In the genomic region with DNA sequence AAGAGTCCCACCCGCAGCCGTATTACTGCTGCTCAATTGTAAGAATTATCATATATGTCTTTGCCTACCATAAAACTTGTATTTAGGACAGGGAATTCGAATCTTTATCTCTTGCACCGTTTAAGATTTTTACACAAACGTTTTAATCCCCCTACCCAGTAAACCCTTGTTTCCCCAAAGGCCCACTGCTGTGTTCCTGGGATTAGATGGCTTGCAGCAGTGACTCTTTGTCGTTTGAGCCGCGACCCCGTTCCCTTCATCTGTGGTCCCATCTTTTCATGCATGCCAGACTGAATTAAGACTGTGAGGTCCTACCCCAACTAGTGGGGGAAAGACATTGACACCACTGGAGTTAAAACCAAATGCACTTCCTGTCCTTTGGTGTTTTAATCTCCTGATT, we compare ENCODE assay signal across 8 mouse cellular contexts. TPM values are rescaled to one million over a fixed set of nuclear protein-coding genes. Genes with fewer than 3 reads are reported as not detected.
DNase-seq lines count a peak whose midpoint lies in the region; ATAC-seq and TF ChIP-seq lines count a peak whose summit lies in the region.

No protein-coding gene starts in this region.

- peaks cover 26% of the 10 kb centered on the region for H3K4me1 ChIP-seq in kidney, embryonic 16.5 days (ENCODE audit: insufficient read depth, low read length)
- H3K4me1 ChIP-seq in hindbrain, postnatal 0 days (ENCODE audit: insufficient read depth, low read length): peaks cover 14% of the 10 kb centered on the region
- H3K4me1 ChIP-seq in midbrain, postnatal 0 days (ENCODE audit: insufficient read depth, low read length): peaks cover 8% of the 10 kb centered on the region; the same call in 1 of the 2 replicates

- peaks cover 30% of the 10 kb centered on the region for H3K36me3 ChIP-seq in kidney, embryonic 16.5 days (ENCODE audit: insufficient read depth, low read length)
- H3K36me3 ChIP-seq in hindbrain, postnatal 0 days (ENCODE audit: insufficient read depth, low read length): peaks cover 20% of the 10 kb centered on the region
- H3K36me3 ChIP-seq in midbrain, postnatal 0 days (ENCODE audit: insufficient read depth, low read length): peaks cover 13% of the 10 kb centered on the region

- H3K27me3 ChIP-seq in kidney, embryonic 16.5 days (ENCODE audit: insufficient read depth, low read length): no peaks in the 10 kb centered on the region
- H3K27me3 ChIP-seq in hindbrain, postnatal 0 days (ENCODE audit: insufficient read depth, low read length): no peaks in the 10 kb centered on the region
- no peaks in the 10 kb centered on the region for H3K27me3 ChIP-seq in midbrain, postnatal 0 days (ENCODE audit: insufficient read depth, low read length)

- peak overlapping the region; percentile 98 for H3K4me3 ChIP-seq in kidney, embryonic 16.5 days (ENCODE audit: low read length)
- peak overlapping the region; percentile 75 for H3K4me3 ChIP-seq in hindbrain, postnatal 0 days (ENCODE audit: low read length)
- peak overlapping the region; percentile 65 for H3K4me3 ChIP-seq in midbrain, postnatal 0 days (ENCODE audit: low read depth, low read length)

- WGBS in kidney, embryonic 16.5 days: 3% methylated on average over 9 of the region's 9 CpGs
- 1% methylated on average over 9 of the region's 9 CpGs for WGBS in hindbrain, postnatal 0 days
- WGBS in midbrain, postnatal 0 days: under 1% methylated on average over 9 of the region's 9 CpGs

- no peak for DNase-seq in kidney, postnatal 14 days
- peak; percentile 45 for DNase-seq in embryo, embryonic 11 days
- no peak for DNase-seq in hindbrain, postnatal 0 days (ENCODE audit: low spot score)
- DNase-seq in midbrain, postnatal 0 days (ENCODE audit: low spot score): no peak
- no peak for DNase-seq in left cerebral cortex, postnatal 36 days (ENCODE audit: low spot score in 2 of 2)
- DNase-seq in spleen, postnatal 4 days (ENCODE audit: low spot score in 2 of 2): no peak
- DNase-seq in kidney, postnatal 36 days: no peak

- intact Hi-C loops in left cerebral cortex, postnatal 36 days (cut with DNase I): no loop called here

- ATAC-seq in kidney, embryonic 16.5 days (ENCODE audit: low FRiP score, low TSS enrichment): no peak
- ATAC-seq in hindbrain, postnatal 0 days: no peak
- ATAC-seq in midbrain, postnatal 0 days (ENCODE audit: low FRiP score): no peak

- H3K9me3 ChIP-seq in kidney, embryonic 16.5 days (ENCODE audit: low read length): no peaks in the 10 kb centered on the region
- no peaks in the 10 kb centered on the region for H3K9me3 ChIP-seq in hindbrain, postnatal 0 days (ENCODE audit: low read length)
- no peaks in the 10 kb centered on the region for H3K9me3 ChIP-seq in midbrain, postnatal 0 days (ENCODE audit: low read length)

- H3K4me2 ChIP-seq in kidney, embryonic 16.5 days (replicated peaks; ENCODE audit: low read depth, low read length): peak overlapping the region; percentile 74
- peak overlapping the region; percentile 70 for H3K4me2 ChIP-seq in hindbrain, postnatal 0 days (ENCODE audit: low read depth, low read length)
- H3K4me2 ChIP-seq in midbrain, postnatal 0 days (ENCODE audit: low read depth, low read length, poor library complexity, severe bottlenecking): peak overlapping the region; percentile 62

- TF ChIP-seq CTCF in hindbrain, postnatal 0 days (IDR thresholded peaks at IDR 0.05; ENCODE audit: low read depth): no peak
- no peak for TF ChIP-seq CTCF in midbrain, postnatal 0 days (IDR thresholded peaks at IDR 0.05)

- peak overlapping the region; percentile 95 for H3K27ac ChIP-seq in kidney, embryonic 16.5 days (ENCODE audit: low read length)
- peak overlapping the region; percentile 98 for H3K27ac ChIP-seq in hindbrain, postnatal 0 days
- peak overlapping the region; percentile 96 for H3K27ac ChIP-seq in midbrain, postnatal 0 days (ENCODE audit: low read depth, low read length)

- peak overlapping the region; percentile 88 for H3K9ac ChIP-seq in kidney, embryonic 16.5 days (replicated peaks; ENCODE audit: low read length)
- peak overlapping the region; percentile 96 for H3K9ac ChIP-seq in hindbrain, postnatal 0 days (replicated peaks; ENCODE audit: low read length)
- peak overlapping the region; percentile 80 for H3K9ac ChIP-seq in midbrain, postnatal 0 days (replicated peaks; ENCODE audit: low read length, poor library complexity, severe bottlenecking)

RNA-seq across cellular contexts. Expression of a gene that starts 0.9 kb away (rescaled TPM):
- 609 and 649 TPM in 2 replicates for polyA plus RNA-seq in kidney, embryonic 16.5 days (2015; fragmentation: Nextera tagmentation; extraction: Ambion mirVana)
- total RNA-seq in hindbrain, postnatal 0 days (2014; rRNA removed): 85.9 and 103 TPM in 2 replicates
- polyA plus RNA-seq in hindbrain, postnatal 0 days (2015; fragmentation: Nextera tagmentation; extraction: Ambion mirVana): 207 and 258 TPM in 2 replicates
- total RNA-seq in midbrain, postnatal 0 days (2014; rRNA removed): 106 and 119 TPM in 2 replicates
- polyA plus RNA-seq in midbrain, postnatal 0 days (2015; fragmentation: Nextera tagmentation; extraction: Ambion mirVana): 184 and 202 TPM in 2 replicates
- total RNA-seq in left cerebral cortex, postnatal 36 days (2021): 10 to 100 TPM; 56.2 to 58.2 TPM

RNA-seq across cellular contexts. Expression of a gene that starts 16.7 kb away (rescaled TPM):
- polyA plus RNA-seq in kidney, embryonic 16.5 days (2015; fragmentation: Nextera tagmentation; extraction: Ambion mirVana): 70.1 and 75.2 TPM in 2 replicates
- total RNA-seq in hindbrain, postnatal 0 days (2014; rRNA removed): 151 and 154 TPM in 2 replicates
- polyA plus RNA-seq in hindbrain, postnatal 0 days (2015; fragmentation: Nextera tagmentation; extraction: Ambion mirVana): 190 and 196 TPM in 2 replicates
- total RNA-seq in midbrain, postnatal 0 days (2014; rRNA removed): 190 and 218 TPM in 2 replicates
- polyA plus RNA-seq in midbrain, postnatal 0 days (2015; fragmentation: Nextera tagmentation; extraction: Ambion mirVana): 212 and 228 TPM in 2 replicates
- 10 to 100 TPM; 67.9 to 69.4 TPM for total RNA-seq in left cerebral cortex, postnatal 36 days (2021)

RNA-seq across cellular contexts. Expression of a gene that starts 46.1 kb away (rescaled TPM):
- polyA plus RNA-seq in kidney, embryonic 16.5 days (2015; fragmentation: Nextera tagmentation; extraction: Ambion mirVana): 74.5 and 85.6 TPM in 2 replicates
- 128 and 130 TPM in 2 replicates for total RNA-seq in hindbrain, postnatal 0 days (2014; rRNA removed)
- 135 and 144 TPM in 2 replicates for polyA plus RNA-seq in hindbrain, postnatal 0 days (2015; fragmentation: Nextera tagmentation; extraction: Ambion mirVana)
- 151 and 186 TPM in 2 replicates for total RNA-seq in midbrain, postnatal 0 days (2014; rRNA removed)
- 169 and 173 TPM in 2 replicates for polyA plus RNA-seq in midbrain, postnatal 0 days (2015; fragmentation: Nextera tagmentation; extraction: Ambion mirVana)
- 100 to 1,000 TPM; 127 to 154 TPM for total RNA-seq in left cerebral cortex, postnatal 36 days (2021)
